Mouse (Mus musculus): ENCODE results near the gene Crispld2. TPM values are rescaled to one million over a fixed set of nuclear protein-coding genes. Genes with fewer than 3 reads are reported as not detected.

The Crispld2 gene
- polyA plus RNA-seq, 1 experiment: 4.1 TPM

DNA sequence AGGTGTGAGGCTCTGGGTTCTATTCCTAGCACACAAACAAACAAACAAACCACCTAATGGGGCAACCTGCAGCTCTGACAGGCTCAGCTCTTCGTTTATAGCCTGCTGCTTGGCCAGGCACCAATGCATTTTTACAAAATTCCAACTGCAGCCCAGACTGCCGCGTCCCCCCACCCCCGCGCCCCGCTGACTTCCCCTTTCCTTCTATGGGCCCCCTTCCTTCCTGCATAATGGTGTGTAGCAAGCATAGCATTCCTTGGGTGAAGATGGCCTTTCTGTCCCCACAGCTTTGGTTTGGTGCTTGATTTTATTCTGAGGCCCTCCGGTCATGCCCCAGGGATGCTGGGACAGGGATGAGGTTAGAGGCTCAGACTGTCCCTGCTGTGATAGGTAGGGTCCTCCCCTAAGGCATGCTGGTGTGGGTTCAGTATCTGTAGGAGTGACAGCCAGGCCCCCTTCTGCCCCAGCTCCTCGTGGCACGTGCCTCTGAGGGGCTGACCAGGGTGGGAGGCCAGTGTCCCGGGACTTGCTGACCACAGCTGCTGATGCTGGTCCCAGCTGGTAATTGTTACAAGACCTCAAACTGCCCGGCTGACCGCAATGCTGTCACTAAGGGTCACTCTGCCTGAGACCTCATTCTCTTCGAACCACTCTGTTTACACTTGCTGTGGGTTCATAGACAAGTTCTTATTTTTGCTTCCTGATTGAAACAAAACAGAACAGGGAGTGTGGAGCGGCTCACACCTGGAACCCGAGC, 22.2 kb downstream of the Crispld2 start:
- DNase-seq (ENCODE audit: low read depth in 1 of 2, low spot score in 2 of 2): no peak
- 32% methylated on average over 15 of the region's 15 CpGs for WGBS
- H3K27ac ChIP-seq (ENCODE audit: insufficient read depth, low read length): no peak overlapping the region

DNA sequence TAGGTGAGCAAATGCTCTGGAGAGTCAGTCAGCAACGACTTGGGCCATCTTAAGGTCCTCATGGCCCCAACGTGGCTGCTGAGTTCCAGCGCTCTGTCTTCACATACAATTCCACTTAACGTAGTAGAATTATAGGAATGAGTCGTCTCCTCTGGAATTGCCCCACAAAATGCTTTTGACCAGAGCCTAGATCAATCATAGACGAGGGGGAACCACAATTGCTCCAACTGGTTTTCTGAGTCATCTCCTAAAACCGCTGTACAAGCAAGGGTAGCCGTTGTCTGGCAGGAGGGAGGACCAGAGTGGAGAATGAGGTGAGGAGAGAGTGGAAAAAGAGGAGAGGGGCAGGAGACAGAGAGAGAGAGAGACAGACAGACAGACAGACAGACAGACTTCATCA, 23.7 kb downstream of the Crispld2 start:
- Histone ChIP-seq H3K4me1 (ENCODE audit: control insufficient read depth, insufficient read depth, insufficient read length) (peaks cover 5% of the 10 kb centered on the region), H3K27ac (ENCODE audit: insufficient read depth, low read length) (no peak overlapping the region), H3K4me3 (ENCODE audit: extremely low read depth, insufficient read depth, insufficient read length) (no peak overlapping the region), H3K36me3 (ENCODE audit: control insufficient read depth, insufficient read depth, low read length) (no peaks in the 10 kb centered on the region), H3K27me3 (ENCODE audit: control insufficient read depth, insufficient read depth, low read length) (no peaks in the 10 kb centered on the region)
- WGBS: 86% methylated on average over 8 of the region's 8 CpGs
- no peak for TF ChIP-seq CTCF (IDR thresholded peaks at IDR 0.05; ENCODE audit: extremely low read depth, insufficient read depth, insufficient read length, insufficient replicate concordance)
- TF ChIP-seq POLR2A (IDR thresholded peaks at IDR 0.05; ENCODE audit: low read depth, low read length): no peak
- no peak for DNase-seq (ENCODE audit: low read depth in 1 of 2, low spot score in 2 of 2)

More for the DNA sequence above, 22.2 kb downstream of the Crispld2 start:
- Histone ChIP-seq H3K4me1 (ENCODE audit: control insufficient read depth, insufficient read depth, insufficient read length) (peaks cover 5% of the 10 kb centered on the region), H3K27me3 (ENCODE audit: control insufficient read depth, insufficient read depth, low read length) (no peaks in the 10 kb centered on the region), H3K4me3 (ENCODE audit: extremely low read depth, insufficient read depth, insufficient read length) (no peak overlapping the region), H3K36me3 (ENCODE audit: control insufficient read depth, insufficient read depth, low read length) (no peaks in the 10 kb centered on the region)
- no peak for TF ChIP-seq CTCF (IDR thresholded peaks at IDR 0.05; ENCODE audit: extremely low read depth, insufficient read depth, insufficient read length, insufficient replicate concordance)
- TF ChIP-seq POLR2A (IDR thresholded peaks at IDR 0.05; ENCODE audit: low read depth, low read length): no peak

DNA sequence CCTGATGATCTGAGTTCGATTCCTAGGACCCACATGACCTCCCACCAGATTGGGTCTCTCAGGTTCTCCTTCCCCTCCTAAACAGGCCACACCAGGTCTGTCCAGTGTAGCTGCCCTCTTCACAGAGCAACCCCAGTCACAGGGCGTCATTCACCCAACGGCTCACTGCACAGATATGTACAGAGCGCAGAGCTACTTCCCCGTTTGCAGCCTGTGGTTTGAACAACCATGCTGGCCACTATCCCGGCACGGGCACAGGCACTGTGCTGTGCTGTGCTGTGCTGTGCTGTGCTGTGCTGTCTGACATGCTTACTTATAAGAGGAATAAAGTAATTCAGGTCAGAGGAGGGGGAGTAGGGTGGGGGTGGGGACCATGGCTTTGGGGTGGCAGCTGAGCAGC, 24.2 kb downstream of the Crispld2 start:
- no peak for TF ChIP-seq CTCF (IDR thresholded peaks at IDR 0.05; ENCODE audit: extremely low read depth, insufficient read depth, insufficient read length, insufficient replicate concordance)
- no peak for TF ChIP-seq POLR2A (IDR thresholded peaks at IDR 0.05; ENCODE audit: low read depth, low read length)

DNA sequence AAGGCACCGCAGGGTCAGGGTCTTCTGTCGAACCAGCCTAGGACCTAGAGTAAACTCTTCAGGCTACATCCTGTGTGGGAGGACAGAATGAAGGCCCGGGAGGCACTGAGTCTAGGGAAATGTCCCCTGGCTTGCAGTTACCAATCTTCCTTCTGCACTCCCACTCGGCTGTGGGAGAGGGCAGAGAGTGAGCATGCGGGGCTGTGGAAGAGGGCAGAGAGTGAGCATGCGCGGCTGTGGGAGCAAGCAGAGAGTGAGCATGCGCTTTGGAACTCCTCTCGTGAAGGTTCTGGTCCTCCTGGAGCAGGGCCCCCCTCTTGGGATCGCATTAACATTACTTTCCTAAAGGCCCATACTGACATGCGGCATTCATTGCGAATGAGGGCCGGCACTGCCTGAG, 25.1 kb downstream of the Crispld2 start:
- Histone ChIP-seq H3K27me3 (ENCODE audit: control insufficient read depth, insufficient read depth, low read length) (no peaks in the 10 kb centered on the region), H3K27ac (ENCODE audit: insufficient read depth, low read length) (no peak overlapping the region), H3K4me3 (ENCODE audit: extremely low read depth, insufficient read depth, insufficient read length) (no peak overlapping the region), H3K36me3 (ENCODE audit: control insufficient read depth, insufficient read depth, low read length) (no peaks in the 10 kb centered on the region), H3K4me1 (ENCODE audit: control insufficient read depth, insufficient read depth, insufficient read length) (peaks cover 5% of the 10 kb centered on the region)
- TF ChIP-seq POLR2A (IDR thresholded peaks at IDR 0.05; ENCODE audit: low read depth, low read length): no peak
- TF ChIP-seq CTCF (IDR thresholded peaks at IDR 0.05; ENCODE audit: extremely low read depth, insufficient read depth, insufficient read length, insufficient replicate concordance): no peak
- 89% methylated on average over 13 of the region's 13 CpGs for WGBS
- no peak for DNase-seq (ENCODE audit: low read depth in 1 of 2, low spot score in 2 of 2)

More for the DNA sequence above, 24.2 kb downstream of the Crispld2 start:
- H3K4me1 ChIP-seq (ENCODE audit: control insufficient read depth, insufficient read depth, insufficient read length): peaks cover 5% of the 10 kb centered on the region
- WGBS: 17% methylated on average over 7 of the region's 7 CpGs
- no peak for DNase-seq (ENCODE audit: low read depth in 1 of 2, low spot score in 2 of 2)
- no peaks in the 10 kb centered on the region for H3K36me3 ChIP-seq (ENCODE audit: control insufficient read depth, insufficient read depth, low read length)
- H3K27me3 ChIP-seq (ENCODE audit: control insufficient read depth, insufficient read depth, low read length): no peaks in the 10 kb centered on the region
- no peak overlapping the region for H3K27ac ChIP-seq (ENCODE audit: insufficient read depth, low read length)
- no peak overlapping the region for H3K4me3 ChIP-seq (ENCODE audit: extremely low read depth, insufficient read depth, insufficient read length)

DNA sequence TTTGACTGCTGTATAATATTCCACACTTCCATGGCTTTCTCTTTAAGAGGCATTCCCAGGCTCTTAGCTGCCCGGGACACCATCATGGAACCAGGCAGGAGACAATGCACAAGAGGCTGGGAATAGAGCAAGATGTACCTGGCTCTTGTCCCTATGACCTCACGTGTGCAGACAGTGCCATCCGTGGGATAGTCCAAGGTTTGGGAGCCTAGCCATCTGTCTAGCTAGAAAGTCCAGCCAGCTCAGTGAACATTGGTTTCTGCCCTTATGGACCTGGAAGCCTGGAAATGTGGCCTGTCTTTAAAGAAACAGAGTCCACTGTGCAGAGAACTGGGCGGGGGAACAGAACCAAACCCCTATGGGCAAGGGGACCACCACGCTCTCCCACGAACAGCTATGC, 25.5 kb downstream of the Crispld2 start:
- 95% methylated on average over 6 of the region's 6 CpGs for WGBS
- TF ChIP-seq CTCF (IDR thresholded peaks at IDR 0.05; ENCODE audit: extremely low read depth, insufficient read depth, insufficient read length, insufficient replicate concordance) (no peak), POLR2A (IDR thresholded peaks at IDR 0.05; ENCODE audit: low read depth, low read length) (no peak)
- DNase-seq (ENCODE audit: low read depth in 1 of 2, low spot score in 2 of 2): no peak

DNA sequence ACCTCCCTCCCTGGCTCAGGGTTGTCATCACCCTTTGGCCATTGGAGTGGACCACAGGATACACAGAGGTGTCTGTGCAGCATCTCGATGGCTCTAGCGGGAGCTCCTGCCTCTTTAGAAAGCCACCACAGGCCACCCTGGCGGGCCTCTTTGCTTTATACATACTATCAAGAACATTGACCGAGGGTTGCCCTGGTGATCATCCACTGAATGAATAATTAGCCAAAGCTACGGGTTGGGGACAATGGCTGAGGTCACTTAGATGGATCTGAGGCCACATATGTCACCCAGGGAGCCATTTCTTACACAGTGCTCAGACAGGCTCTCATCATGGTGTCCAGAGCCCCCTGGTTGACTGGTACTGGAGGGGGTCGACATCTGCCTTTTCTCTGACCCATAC, 26.1 kb downstream of the Crispld2 start:
- no peak for TF ChIP-seq CTCF (IDR thresholded peaks at IDR 0.05; ENCODE audit: extremely low read depth, insufficient read depth, insufficient read length, insufficient replicate concordance)
- TF ChIP-seq POLR2A (IDR thresholded peaks at IDR 0.05; ENCODE audit: low read depth, low read length): no peak
- Histone ChIP-seq H3K27me3 (ENCODE audit: control insufficient read depth, insufficient read depth, low read length) (no peaks in the 10 kb centered on the region), H3K4me3 (ENCODE audit: extremely low read depth, insufficient read depth, insufficient read length) (no peak overlapping the region), H3K27ac (ENCODE audit: insufficient read depth, low read length) (no peak overlapping the region), H3K4me1 (ENCODE audit: control insufficient read depth, insufficient read depth, insufficient read length) (peaks cover 5% of the 10 kb centered on the region), H3K36me3 (ENCODE audit: control insufficient read depth, insufficient read depth, low read length) (no peaks in the 10 kb centered on the region)
- DNase-seq (ENCODE audit: low read depth in 1 of 2, low spot score in 2 of 2): no peak
- 95% methylated on average over 6 of the region's 6 CpGs for WGBS

More for the DNA sequence above, 25.5 kb downstream of the Crispld2 start:
- peaks cover 5% of the 10 kb centered on the region for H3K4me1 ChIP-seq (ENCODE audit: control insufficient read depth, insufficient read depth, insufficient read length)
- H3K4me3 ChIP-seq (ENCODE audit: extremely low read depth, insufficient read depth, insufficient read length): no peak overlapping the region
- H3K36me3 ChIP-seq (ENCODE audit: control insufficient read depth, insufficient read depth, low read length): no peaks in the 10 kb centered on the region
- no peaks in the 10 kb centered on the region for H3K27me3 ChIP-seq (ENCODE audit: control insufficient read depth, insufficient read depth, low read length)
- no peak overlapping the region for H3K27ac ChIP-seq (ENCODE audit: insufficient read depth, low read length)

DNA sequence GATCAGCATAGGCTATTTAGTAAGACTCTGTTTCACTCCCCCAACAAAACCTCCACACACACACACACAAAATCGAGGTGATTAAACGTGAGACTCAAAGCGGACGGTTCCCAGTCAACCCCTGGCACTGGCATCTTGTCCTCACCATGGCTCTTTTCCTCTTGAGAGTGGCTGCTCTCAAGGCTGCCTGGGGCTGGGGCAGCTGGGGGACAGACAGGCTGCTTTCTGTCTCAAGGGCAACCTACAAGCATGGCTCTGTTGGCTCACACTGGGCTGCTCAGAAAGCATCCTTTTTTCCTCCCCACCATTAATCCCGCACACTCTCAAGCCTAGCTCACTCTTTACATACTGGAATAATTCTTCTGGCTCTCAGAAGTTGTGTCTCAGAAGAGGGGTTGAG, 27.1 kb downstream of the Crispld2 start:
- no peak for DNase-seq (ENCODE audit: low read depth in 1 of 2, low spot score in 2 of 2)
- no peaks in the 10 kb centered on the region for H3K36me3 ChIP-seq (ENCODE audit: control insufficient read depth, insufficient read depth, low read length)
- no peak for TF ChIP-seq POLR2A (IDR thresholded peaks at IDR 0.05; ENCODE audit: low read depth, low read length)
- TF ChIP-seq CTCF (IDR thresholded peaks at IDR 0.05; ENCODE audit: extremely low read depth, insufficient read depth, insufficient read length, insufficient replicate concordance): no peak
- no peak overlapping the region for H3K4me3 ChIP-seq (ENCODE audit: extremely low read depth, insufficient read depth, insufficient read length)
- 90% methylated on average over 5 of the region's 5 CpGs for WGBS
- no peak overlapping the region for H3K27ac ChIP-seq (ENCODE audit: insufficient read depth, low read length)
- H3K27me3 ChIP-seq (ENCODE audit: control insufficient read depth, insufficient read depth, low read length): no peaks in the 10 kb centered on the region
- peaks cover 3% of the 10 kb centered on the region for H3K4me1 ChIP-seq (ENCODE audit: control insufficient read depth, insufficient read depth, insufficient read length)
